In genomic region chr12:82168820-82169533, GRCm38 (mm10) we compare ENCODE assay signal across 8 mouse cellular contexts. TPM values are rescaled to one million over a fixed set of nuclear protein-coding genes. Genes with fewer than 3 reads are reported as not detected.
DNase-seq lines count a peak whose midpoint lies in the region; ATAC-seq and TF ChIP-seq lines count a peak whose summit lies in the region.

TSS of gene Sipa1l1 (plus strand) at chr12:82169320.

- peaks cover 28% of the 10 kb centered on the region for H3K79me2 ChIP-seq in MEL (ENCODE audit: control insufficient read depth, insufficient read depth, low read length, poor library complexity)

- H3K4me3 ChIP-seq in MEL (ENCODE audit: control insufficient read depth in 1 of 2, insufficient read depth in 1 of 2, low read depth in 2 of 2, low read length in 2 of 2): peak within 1 kb of the TSS; percentile 92 to 95
- peak within 1 kb of the TSS; percentile 98 for H3K4me3 ChIP-seq in cerebellum, adult 2 months (replicated peaks; ENCODE audit: insufficient read depth, low read depth, low read length)
- H3K4me3 ChIP-seq in lung, embryonic 16.5 days (ENCODE audit: low read length): peak within 1 kb of the TSS; percentile 88

- no peaks in the 10 kb centered on the region for H3K9me3 ChIP-seq in MEL (replicated peaks; ENCODE audit: insufficient read depth, low read length)
- H3K9me3 ChIP-seq in lung, embryonic 16.5 days (ENCODE audit: control insufficient read depth, low read length): no peaks in the 10 kb centered on the region

- ATAC-seq in hematopoietic stem cell, adult 5-6 weeks (replicated peaks in 1 of 2; ENCODE audit: insufficient read depth in 1 of 2, low FRiP score in 2 of 2, low TSS enrichment in 1 of 2, low read depth in 1 of 2, poor library complexity in 2 of 2, severe bottlenecking in 2 of 2): peak; percentile 89 to 91
- ATAC-seq in lung, embryonic 16.5 days (ENCODE audit: low read depth): peak; percentile 94

- DNase-seq in MEL (ENCODE audit: low read depth, low spot score): peak; percentile 98
- peak; percentile 95 for DNase-seq in cerebellum, adult 2 months
- peak; percentile 99 for DNase-seq in forelimb bud, embryonic 11.5 days (ENCODE audit: low read depth, low spot score)
- DNase-seq in layer of hippocampus, adult 9-10 months (ENCODE audit: low spot score): peak; percentile 90
- DNase-seq in ovary, postnatal 10 days (ENCODE audit: low spot score): peak; percentile 80
- DNase-seq in thymus, postnatal 10 days (ENCODE audit: low spot score in 2 of 2): peak; percentile 98

- TF ChIP-seq RAD21 in MEL (IDR thresholded peaks at IDR 0.05; ENCODE audit: low read depth, low read length): no peak

- peaks cover 0 to 27% of the 10 kb centered on the region in 2 experiments; a peak in 2 of 4 replicates for H3K36me3 ChIP-seq in MEL (ENCODE audit: control insufficient read depth in 1 of 2, insufficient read depth in 2 of 2, low read length in 2 of 2)
- no peaks in the 10 kb centered on the region for H3K36me3 ChIP-seq in lung, embryonic 16.5 days (ENCODE audit: control insufficient read depth, insufficient read depth, low read length)

- under 1% methylated on average over 38 of the region's 43 CpGs for WGBS in cerebellum, adult 2 months
- 2% methylated on average over 36 of the region's 43 CpGs for WGBS in lung, embryonic 16.5 days

- H3K4me1 ChIP-seq in MEL (ENCODE audit: control insufficient read depth in 1 of 2, insufficient read depth in 2 of 2, low read length in 2 of 2): peaks cover 7 to 31% of the 10 kb centered on the region in 2 experiments
- no peaks in the 10 kb centered on the region; the same call in 1 of the 2 replicates for H3K4me1 ChIP-seq in cerebellum, adult 2 months (ENCODE audit: control insufficient read depth, insufficient read depth, low read length)
- peaks cover 15% of the 10 kb centered on the region for H3K4me1 ChIP-seq in lung, embryonic 16.5 days (replicated peaks; ENCODE audit: control insufficient read depth, insufficient read depth, low read length)

- H3K9ac ChIP-seq in MEL (ENCODE audit: control insufficient read depth, low read depth, low read length, poor library complexity, severe bottlenecking): peak within 1 kb of the TSS; percentile 92
- peak within 1 kb of the TSS; percentile 92 for H3K9ac ChIP-seq in lung, embryonic 16.5 days (ENCODE audit: low read length)

- TF ChIP-seq POLR2A in MEL (IDR thresholded peaks at IDR 0.05; ENCODE audit: control insufficient read depth in 1 of 2, insufficient read depth in 1 of 2, low read depth in 1 of 2, low read length in 2 of 2, poor library complexity in 1 of 2): peak; percentile 53 to 72; a peak in 2 of 4 replicates
- TF ChIP-seq POLR2A in cerebellum, adult 2 months (IDR thresholded peaks at IDR 0.05; ENCODE audit: borderline replicate concordance, insufficient read depth, low read length): peak; percentile 71

- peak within 1 kb of the TSS; percentile 70 for H3K27ac ChIP-seq in MEL (ENCODE audit: control insufficient read depth, low read depth, low read length)
- H3K27ac ChIP-seq in cerebellum, adult 2 months (ENCODE audit: insufficient read depth, low read length): peak within 1 kb of the TSS; percentile 57
- H3K27ac ChIP-seq in lung, embryonic 16.5 days (ENCODE audit: low read length): peak within 1 kb of the TSS; percentile 91

- H3K27me3 ChIP-seq in MEL (ENCODE audit: control insufficient read depth in 1 of 2, insufficient read depth in 2 of 2, low read length in 2 of 2): no peaks in the 10 kb centered on the region
- H3K27me3 ChIP-seq in cerebellum, adult 2 months (ENCODE audit: control insufficient read depth, insufficient read depth, low read length): no peaks in the 10 kb centered on the region; the same call in 1 of the 2 replicates
- no peaks in the 10 kb centered on the region for H3K27me3 ChIP-seq in lung, embryonic 16.5 days (ENCODE audit: control insufficient read depth, insufficient read depth, low read depth, low read length)

- no peak for TF ChIP-seq EP300 in MEL (IDR thresholded peaks at IDR 0.05; ENCODE audit: low read depth in 1 of 2, low read length in 2 of 2)

- H3K4me2 ChIP-seq in lung, embryonic 16.5 days (ENCODE audit: low read depth, low read length): peak within 1 kb of the TSS; percentile 97

- peak in 1 of 3 experiments; percentile 17; a peak in 2 of 6 replicates for TF ChIP-seq CTCF in MEL (IDR thresholded peaks at IDR 0.05 in 2 of 3, conservative IDR thresholded peaks at IDR 0.05 in 1 of 3; ENCODE audit: control insufficient read depth in 1 of 3, insufficient read depth in 1 of 3, low read depth in 2 of 3, low read length in 3 of 3, poor library complexity in 1 of 3, severe bottlenecking in 1 of 3)
- no peak for TF ChIP-seq CTCF in cerebellum, adult 2 months (IDR thresholded peaks at IDR 0.05; ENCODE audit: borderline replicate concordance, insufficient read depth, low read depth, low read length)

TF ChIP-seq in MEL, 35 proteins besides CTCF, POLR2A, EP300 and RAD21:
- TF ChIP-seq ZMIZ1 (IDR thresholded peaks at IDR 0.05; ENCODE audit: low read depth, low read length) (0 out of 2 replicates have a peak, but pooled peaks have one; percentile 58), TBP (IDR thresholded peaks at IDR 0.05; ENCODE audit: low read depth, low read length) (no peak), MYB (IDR thresholded peaks at IDR 0.05; ENCODE audit: low read depth, low read length) (no peak), GATA1 (IDR thresholded peaks at IDR 0.05; ENCODE audit: low read depth, low read length) (no peak), MXI1 (IDR thresholded peaks at IDR 0.05; ENCODE audit: low read depth, low read length) (peak; percentile 60), MAX (IDR thresholded peaks at IDR 0.05; ENCODE audit: low read length) (peak; percentile 31; the same call in 1 of the 2 replicates), POLR2AphosphoS2 (IDR thresholded peaks at IDR 0.05; ENCODE audit: low read length) (peak; percentile 78; the same call in 1 of the 2 replicates), ZC3H11A (IDR thresholded peaks at IDR 0.05; ENCODE audit: low read depth, low read length) (no peak), JUND (IDR thresholded peaks at IDR 0.05; ENCODE audit: low read depth, low read length) (no peak), SIN3A (IDR thresholded peaks at IDR 0.05; ENCODE audit: low read length) (peak; percentile 65; the same call in 1 of the 2 replicates), ETS1 (IDR thresholded peaks at IDR 0.05; ENCODE audit: low read depth, low read length) (0 out of 2 replicates have a peak, but pooled peaks have one; percentile 39), KAT2A (conservative IDR thresholded peaks at IDR 0.05; ENCODE audit: low read depth, low read length) (no peak; the same call in 1 of the 2 replicates), MYC (IDR thresholded peaks at IDR 0.05; ENCODE audit: low read depth, low read length) (0 out of 2 replicates have a peak, but pooled peaks have one; percentile 52), BHLHE40 (IDR thresholded peaks at IDR 0.05; ENCODE audit: borderline replicate concordance, low read depth, low read length) (no peak), MAZ (IDR thresholded peaks at IDR 0.05; ENCODE audit: low read depth, low read length) (peak; percentile 97), RCOR1 (IDR thresholded peaks at IDR 0.05; ENCODE audit: low read depth, low read length) (no peak), NRF1 (IDR thresholded peaks at IDR 0.05; ENCODE audit: insufficient read depth, low read depth, low read length, poor library complexity, severe bottlenecking) (peak; percentile 45; the same call in 1 of the 2 replicates), ELF1 (IDR thresholded peaks at IDR 0.05; ENCODE audit: low read depth, low read length) (peak; percentile 73), TAL1 (IDR thresholded peaks at IDR 0.05; ENCODE audit: low read length) (no peak), TCF12 (IDR thresholded peaks at IDR 0.05; ENCODE audit: low read depth, low read length) (no peak; the same call in 1 of the 2 replicates), CHD2 (IDR thresholded peaks at IDR 0.05; ENCODE audit: low read length) (peak; percentile 99), HCFC1 (IDR thresholded peaks at IDR 0.05; ENCODE audit: low read depth, low read length) (peak; percentile 76)

RNA-seq across cellular contexts. Expression of gene Sipa1l1, which starts in this region (rescaled TPM):
- total RNA-seq in MEL (2012; rRNA removed): 18.1 and 30.1 TPM in 2 replicates
- 10 to 100 TPM; 19.3 to 42.7 TPM for polyA plus RNA-seq in MEL (2012; ENCODE audit: insufficient read depth in 1 of 2, insufficient read length in 2 of 2, low read depth in 1 of 2, low replicate concordance in 2 of 2, missing spikeins in 1 of 2)
- 35.1 and 38.0 TPM in 2 replicates for polyA plus RNA-seq in cerebellum, adult 2 months (2012; rRNA removed)
- total RNA-seq in hematopoietic stem cell, adult 5-6 weeks (2017): 27.9 and 30.4 TPM in 2 replicates
- polyA plus RNA-seq in lung, embryonic 16.5 days (2015; fragmentation: Nextera tagmentation; extraction: Ambion mirVana): 25.9 and 26.2 TPM in 2 replicates

Comparison
In these comparisons a context has a peak if more than half of its experiments do, and no peak if none do; other contexts are left out.
1. Peak in every context shown above with its lines: DNase-seq, ATAC-seq, H3K4me3 ChIP-seq and H3K27ac ChIP-seq.